Mouse (Mus musculus) layer of hippocampus, adult 18-20 months (tissue): ENCODE measurements around the gene Olfr1271. TPM values are rescaled to one million over a fixed set of nuclear protein-coding genes. Genes with fewer than 3 reads are reported as not detected.
"Not testable (repeated sequence)": the region's sequence is repeated elsewhere in the genome, so short reads cannot be mapped to it uniquely, and the experiment has no call there.

ENCODE experiments used
- DNase-seq, 2 experiments: peaks; one replicate each; pipeline ENCODE4 v3.0.0; 2022; ENCODE audit warnings: low spot score in 2 of 2
- long read RNA-seq: library from polyadenylated mRNA; stranded (forward); transcript quantifications from one replicate; pipeline ENCODE4 v2.0.0, GENCODE M21; 2021
- total RNA-seq, 2 experiments: library from RNA; stranded (reverse); gene quantifications; 2 replicates each; pipeline ENCODE4 v1.2.3; 2021

Gene Olfr1271
- total RNA-seq: not detected
- long read RNA-seq: 0 reads

DNA sequence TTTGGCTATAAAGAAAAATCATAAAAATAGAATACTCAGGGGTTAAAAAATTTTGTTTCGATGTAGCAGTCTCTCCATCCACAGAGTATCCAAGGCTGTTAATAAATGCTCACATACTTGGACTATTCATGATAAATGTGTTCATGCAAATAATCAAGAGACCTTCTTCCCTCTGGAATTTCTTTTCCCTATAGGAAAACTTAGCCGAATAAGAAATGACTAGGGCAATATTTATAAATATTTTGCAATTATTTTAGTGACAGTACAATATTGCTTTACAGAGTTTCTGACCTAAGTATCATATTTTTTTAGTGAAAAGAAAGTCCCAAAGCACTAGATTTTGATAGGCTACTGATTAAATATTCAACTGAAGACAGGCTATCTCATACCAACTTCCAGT is at the start of gene Olfr1271:
Gene Olfr1271 (minus strand): TSS at position 101 of the 400 bp plus-strand sequence.
- no peak for DNase-seq

GRCm38 (mm10) chr2:90292741-90293140 is 21.9 kb upstream of the Olfr1271 start, which contains the start of gene Olfr1272:
Gene Olfr1272 (minus strand): TSS chr2:90292841.
- no peak for DNase-seq

- DNase-seq: no peak
Measured at GRCm38 (mm10) chr2:90257492-90257891, 13.3 kb downstream of the Olfr1271 start, which contains the start of gene Olfr142. Gene Olfr142 (minus strand): TSS chr2:90257592.

- not testable (repeated sequence) for DNase-seq
Measured at GRCm38 (mm10) chr2:90224393-90224792, 46.4 kb downstream of the Olfr1271 start, which contains the start of gene Olfr1506. Gene Olfr1506 (minus strand): TSS chr2:90224493.

Other genes starting within 250 kb of the Olfr1271 start
- not detected for gene Olfr1264, start 245.5 kb downstream of the Olfr1271 start, total RNA-seq
- gene Olfr1265, start 235.7 kb downstream of the Olfr1271 start, total RNA-seq: not detected
- gene Olfr140, start 207.4 kb downstream of the Olfr1271 start, total RNA-seq: not detected
- gene Olfr1269, start 149.6 kb downstream of the Olfr1271 start, total RNA-seq: not detected
- not detected for gene Olfr32, start 128.7 kb downstream of the Olfr1271 start, total RNA-seq
- gene Olfr1270, start 117.9 kb downstream of the Olfr1271 start, total RNA-seq: not detected
- not detected for gene Olfr1506, start 46.5 kb downstream of the Olfr1271 start, total RNA-seq
- not detected for gene Olfr142, start 13.4 kb downstream of the Olfr1271 start, total RNA-seq
- gene Olfr1272, start 21.8 kb upstream of the Olfr1271 start, total RNA-seq: not detected
- not detected for gene Gm13769, start 51.2 kb upstream of the Olfr1271 start, total RNA-seq
- not detected for gene Olfr1274-ps, start 127.7 kb upstream of the Olfr1271 start, total RNA-seq